Mouse (Mus musculus) liver, adult (tissue): ENCODE data around the gene Adam8.
A peak's percentile ranks its signal among the peaks of the same experiment; 100 is the strongest.

Experiments used
- GATA4 ChIP-seq: IDR thresholded peaks from 2 replicates; pipeline ENCODE4 v1.6.1; 2014; ENCODE audit warnings: mild to moderate bottlenecking, low read length; ENCODE audit not compliant: insufficient replicate concordance

The Adam8 gene

DNA sequence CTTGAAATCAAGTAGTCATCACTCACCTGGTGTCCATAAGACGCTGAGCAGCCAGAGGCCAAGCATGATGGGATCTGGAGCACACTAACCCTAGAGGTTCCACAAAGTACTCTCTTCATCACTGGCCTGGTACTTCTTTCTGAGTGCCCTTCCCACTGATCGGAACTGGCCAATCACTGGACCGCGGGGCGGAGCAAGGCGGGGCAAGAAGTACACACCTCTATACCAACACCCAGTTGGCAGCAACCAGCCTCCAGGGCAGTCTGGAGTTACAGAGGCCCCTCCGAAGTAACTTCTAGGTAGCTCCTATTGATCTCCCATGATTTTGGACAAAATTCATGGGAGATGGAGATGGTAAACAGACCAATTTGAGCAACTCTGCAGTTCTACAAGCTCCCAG lies at the start of gene Adam8:
Gene Adam8 (minus strand): TSS at position 157 of the 400 bp plus-strand sequence.
- TF ChIP-seq GATA4 = no peak

DNA sequence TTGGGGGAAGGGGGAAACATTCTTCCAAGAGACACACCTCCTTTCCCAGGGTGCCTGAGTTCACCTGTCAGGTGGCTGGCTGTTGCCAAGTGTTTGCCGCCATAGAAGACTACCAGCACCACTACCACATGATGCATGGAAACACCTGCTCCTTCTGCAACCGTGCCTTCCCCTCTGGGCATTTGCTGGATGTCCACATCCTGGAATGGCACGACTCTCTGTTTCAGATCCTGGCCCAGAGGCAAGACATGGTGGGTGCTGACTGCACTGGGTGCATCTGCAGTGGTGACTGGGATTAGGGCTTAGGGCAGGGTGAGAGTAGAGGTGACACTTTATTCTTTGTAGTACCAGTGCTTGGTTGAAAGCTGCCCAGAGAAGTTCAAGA lies 44.8 kb upstream of the Adam8 start:
- no peak for TF ChIP-seq GATA4

DNA sequence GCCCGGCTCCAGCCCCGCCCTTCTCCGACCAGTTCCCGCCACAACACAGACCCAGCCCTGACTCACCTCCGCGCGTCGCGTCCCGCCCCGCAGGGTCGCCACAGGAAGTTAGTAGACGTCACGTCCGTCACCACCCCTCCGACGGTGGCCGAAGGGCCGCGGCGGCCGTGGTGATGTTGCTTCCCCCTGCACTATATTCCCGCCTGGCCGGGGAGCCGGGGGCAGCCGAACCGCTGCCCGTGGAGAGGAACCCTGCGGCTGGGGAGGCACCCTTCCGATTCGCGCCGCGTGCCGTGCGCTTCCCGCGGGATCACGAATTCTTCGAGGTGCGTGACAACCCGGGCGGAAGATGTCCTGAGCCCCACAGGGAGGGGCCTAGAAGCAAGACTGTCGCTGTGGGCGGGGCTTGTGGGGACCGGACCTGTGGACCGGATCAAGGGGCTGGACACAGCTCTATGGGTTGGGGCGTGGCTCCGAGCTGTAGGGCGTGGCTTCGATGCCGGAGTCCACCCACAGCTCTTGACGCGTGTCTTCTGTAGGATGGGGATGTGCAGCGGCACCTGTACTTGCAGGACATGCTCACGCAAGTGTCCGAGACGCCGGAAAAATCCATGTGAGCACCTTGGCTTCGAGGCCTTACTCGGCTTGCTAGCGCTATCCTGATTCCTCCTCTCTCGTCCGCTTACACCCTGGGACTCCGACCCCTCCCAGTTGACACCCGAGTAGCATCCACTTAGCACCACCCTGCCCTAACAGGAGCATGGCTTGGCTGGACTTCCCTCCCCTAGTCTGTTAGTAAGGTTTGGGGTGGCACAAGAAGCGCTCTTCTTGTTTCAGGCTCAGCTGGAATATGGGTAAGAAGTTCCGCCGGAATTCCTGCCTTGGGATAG lies 44.2 kb upstream of the Adam8 start, which contains the start of the genes Zfp511 and Tubgcp2:
Gene Zfp511 (plus strand): TSS at position 111 of the 890 bp plus-strand sequence.
Gene Tubgcp2 (minus strand): TSS at position 389 of the 890 bp plus-strand sequence.
- peak; percentile 5; the same call in 1 of the 2 replicates for TF ChIP-seq GATA4

DNA sequence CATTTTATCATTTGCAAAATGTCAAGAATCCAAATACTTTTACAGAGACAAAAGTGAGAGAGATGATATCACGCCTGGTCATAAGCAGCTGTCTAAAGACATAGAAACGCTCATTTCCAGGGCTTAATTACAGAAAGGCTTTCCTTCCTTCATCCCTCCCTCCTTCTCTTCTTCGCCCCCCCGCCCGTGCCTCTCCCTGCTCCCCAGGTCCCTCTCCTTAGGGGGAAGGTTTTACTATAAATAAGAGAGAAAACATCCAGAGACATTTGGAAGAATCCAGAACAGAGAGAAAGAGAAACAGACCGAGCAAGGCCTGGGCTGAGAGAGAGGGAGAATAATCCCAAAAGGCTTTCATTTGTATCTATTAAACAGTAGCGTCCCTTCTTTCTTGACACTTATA lies 43.1 kb upstream of the Adam8 start:
- TF ChIP-seq GATA4 = no peak

DNA sequence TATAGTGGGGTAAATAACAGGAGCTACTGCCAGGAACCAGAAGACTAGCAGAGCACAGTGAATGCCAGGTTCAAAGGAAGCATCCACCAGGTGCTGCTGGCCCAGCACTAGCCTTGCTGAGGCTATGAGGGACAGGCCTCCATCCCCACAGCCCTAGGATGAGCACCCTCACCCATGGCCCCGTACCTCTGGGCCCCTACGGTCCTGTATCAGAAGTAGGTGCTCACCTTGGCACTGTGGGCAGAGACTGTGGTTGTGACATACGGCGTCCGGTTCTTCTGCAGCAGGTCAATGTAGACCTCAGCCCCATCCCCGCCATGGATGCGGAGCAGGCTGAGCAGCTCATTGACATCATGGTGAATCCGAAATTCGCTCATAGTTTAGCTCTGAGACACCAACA lies 41.0 kb upstream of the Adam8 start:
- TF ChIP-seq GATA4 = no peak

DNA sequence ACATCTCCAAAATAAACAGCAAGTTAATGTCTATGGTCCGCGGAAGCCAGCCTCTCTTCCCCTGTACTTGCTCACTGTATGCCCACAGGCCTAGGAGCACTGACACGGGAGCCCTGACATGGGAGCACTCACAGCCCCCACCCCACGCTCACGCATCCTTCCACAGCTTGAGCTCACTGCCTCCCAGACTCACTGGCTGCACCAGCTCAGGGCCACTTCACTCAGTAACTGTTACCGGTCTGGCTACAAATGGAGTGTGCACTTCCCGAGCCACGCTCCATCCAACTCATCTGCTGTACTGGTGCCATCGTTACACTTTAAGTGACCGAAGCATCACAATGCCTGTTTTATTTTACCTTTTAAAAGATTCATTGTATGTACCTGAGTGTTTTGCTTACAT lies 40.0 kb upstream of the Adam8 start:
- no peak for TF ChIP-seq GATA4

DNA sequence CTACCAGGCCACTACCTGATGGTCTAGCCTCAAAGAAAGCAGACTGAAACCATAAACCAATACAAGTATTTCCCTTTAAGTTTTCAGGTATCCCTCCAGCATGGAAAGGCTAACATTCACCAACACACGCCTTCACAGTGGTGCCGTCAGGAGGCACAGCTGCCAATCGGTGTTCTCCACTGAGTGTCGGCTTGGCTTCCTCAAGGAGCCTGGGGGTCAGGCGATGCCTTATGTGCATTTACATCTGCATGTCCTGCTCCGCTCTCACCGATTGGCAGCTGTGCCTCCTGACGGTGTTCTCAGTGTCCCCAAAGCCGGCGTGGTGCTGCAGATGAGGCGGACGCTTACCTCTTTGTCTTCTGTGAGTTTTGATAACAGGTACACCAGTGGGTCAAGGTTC lies 39.4 kb upstream of the Adam8 start:
- no peak for TF ChIP-seq GATA4

DNA sequence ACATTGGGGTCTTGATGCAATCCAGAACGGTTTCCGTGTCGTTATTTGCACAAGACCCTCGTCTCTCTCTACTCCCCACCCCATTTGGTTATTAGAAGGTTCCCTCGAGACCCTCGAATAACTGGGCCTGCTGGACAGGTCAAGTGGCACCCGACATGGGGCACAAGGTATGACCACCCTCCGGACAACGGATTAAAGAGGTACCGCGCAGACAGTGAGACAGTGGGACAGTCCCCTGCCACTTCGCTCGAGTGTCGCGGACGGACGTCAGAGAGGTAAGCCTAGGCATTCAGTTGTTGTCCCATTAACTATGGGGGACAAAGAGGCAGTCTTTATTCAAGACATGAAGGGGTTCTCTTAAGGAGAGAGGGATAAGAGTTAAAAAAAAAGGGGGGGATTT lies 19.0 kb upstream of the Adam8 start:
- no peak for TF ChIP-seq GATA4

DNA sequence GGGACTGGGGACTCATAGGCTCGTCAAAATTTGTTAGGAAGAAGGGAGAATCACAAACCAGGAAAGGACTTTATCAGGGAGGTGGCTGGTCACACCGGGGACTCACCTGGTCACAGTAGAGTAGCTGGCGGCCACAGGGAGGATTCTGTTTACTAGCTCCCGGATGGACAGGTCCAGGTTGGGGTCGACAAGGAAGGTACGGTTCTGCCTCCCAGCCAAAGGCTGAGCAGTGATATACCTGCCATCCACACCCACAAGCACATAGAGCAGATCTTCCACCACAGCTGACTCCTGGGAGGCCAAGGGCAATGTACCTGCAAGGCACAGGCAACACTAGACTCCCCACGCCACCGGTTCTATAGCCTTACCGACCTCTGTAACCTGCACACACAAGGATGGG lies 15.4 kb upstream of the Adam8 start:
- no peak for TF ChIP-seq GATA4

DNA sequence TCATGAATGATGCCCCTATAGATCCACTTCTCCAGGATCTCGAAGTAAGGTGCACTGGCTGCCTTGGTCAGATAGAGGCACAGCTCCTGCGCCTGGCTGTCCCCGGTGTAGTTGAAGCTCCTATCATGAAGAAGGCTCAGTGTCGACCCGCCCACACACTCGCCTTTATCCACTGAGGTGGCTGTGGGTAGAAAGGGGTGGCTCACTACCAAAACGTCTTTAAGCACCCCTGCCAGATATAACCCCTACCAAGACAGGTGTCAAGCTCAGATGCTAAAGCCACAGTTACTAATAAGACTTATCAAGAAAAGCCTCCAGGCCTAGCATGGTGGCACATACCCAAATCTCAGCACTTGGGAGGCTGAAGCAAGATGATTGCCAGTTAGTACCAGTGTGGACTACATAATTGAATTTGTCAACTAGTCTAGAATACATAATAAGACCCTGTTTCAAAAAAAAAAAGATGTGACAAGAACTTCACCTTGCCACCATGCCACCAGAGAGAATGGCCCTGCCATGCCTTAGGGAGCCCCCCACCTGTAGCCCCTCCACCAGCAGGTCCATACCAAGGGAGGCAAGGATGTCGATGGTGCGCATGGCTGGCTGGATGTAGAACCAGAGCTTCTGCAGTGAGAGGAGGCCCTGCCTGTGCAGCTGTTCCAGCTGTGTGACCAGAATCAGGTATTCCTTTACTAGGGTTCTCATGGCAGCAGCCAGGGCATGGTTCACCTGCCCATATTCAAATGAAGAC lies 14.7 kb upstream of the Adam8 start:
- TF ChIP-seq GATA4 = no peak

DNA sequence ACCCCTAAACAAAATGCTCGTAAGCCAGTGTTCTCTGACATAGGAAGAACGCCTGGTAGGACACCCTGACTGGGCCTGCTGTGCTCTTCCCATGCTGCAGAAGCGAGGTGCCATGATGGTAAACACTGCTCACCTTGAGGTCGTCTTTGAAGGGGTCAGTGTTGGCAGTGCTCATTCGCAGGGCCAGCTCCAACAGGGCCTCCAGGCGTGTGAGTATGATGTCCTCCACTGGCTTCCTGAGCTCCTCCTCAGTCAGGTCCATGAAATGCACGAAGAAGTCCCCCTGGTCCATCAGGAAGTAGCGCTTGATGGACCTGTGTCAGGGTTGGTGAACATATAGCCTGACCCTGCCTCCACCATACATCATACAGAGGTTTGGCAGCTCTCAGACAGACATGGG lies 12.3 kb upstream of the Adam8 start:
- TF ChIP-seq GATA4 = no peak

DNA sequence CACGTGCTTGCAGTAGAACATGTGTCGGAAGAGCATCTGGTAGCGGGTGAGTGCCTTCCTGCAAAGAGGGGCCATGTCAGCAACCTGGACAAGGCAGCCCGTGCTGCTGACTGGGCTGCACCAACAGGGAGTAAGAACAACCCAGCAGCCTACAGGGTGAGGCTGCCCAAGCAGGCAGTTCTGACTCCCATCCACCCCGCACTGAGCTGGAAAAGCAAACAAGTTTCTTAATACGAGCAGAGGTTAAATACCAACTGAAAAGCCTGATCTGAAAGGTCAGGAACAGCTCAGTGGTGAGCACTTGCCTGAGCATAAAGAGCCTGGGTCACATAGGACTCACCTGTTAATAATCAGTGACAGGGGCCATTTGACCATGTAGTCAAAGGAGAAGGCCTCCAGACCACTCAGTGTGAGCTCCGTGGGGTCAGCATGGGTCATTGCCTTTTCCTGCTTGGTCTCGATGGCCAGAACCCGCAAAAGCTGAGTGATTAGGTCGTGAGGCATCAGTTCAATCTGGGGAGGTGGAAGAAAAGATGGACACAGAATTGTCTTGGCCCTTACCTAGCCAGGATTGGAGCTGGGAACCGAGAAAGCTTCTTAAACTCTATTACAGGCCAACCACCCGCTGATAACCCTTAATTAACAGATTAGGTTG lies 8.9 kb upstream of the Adam8 start:
- no peak for TF ChIP-seq GATA4

DNA sequence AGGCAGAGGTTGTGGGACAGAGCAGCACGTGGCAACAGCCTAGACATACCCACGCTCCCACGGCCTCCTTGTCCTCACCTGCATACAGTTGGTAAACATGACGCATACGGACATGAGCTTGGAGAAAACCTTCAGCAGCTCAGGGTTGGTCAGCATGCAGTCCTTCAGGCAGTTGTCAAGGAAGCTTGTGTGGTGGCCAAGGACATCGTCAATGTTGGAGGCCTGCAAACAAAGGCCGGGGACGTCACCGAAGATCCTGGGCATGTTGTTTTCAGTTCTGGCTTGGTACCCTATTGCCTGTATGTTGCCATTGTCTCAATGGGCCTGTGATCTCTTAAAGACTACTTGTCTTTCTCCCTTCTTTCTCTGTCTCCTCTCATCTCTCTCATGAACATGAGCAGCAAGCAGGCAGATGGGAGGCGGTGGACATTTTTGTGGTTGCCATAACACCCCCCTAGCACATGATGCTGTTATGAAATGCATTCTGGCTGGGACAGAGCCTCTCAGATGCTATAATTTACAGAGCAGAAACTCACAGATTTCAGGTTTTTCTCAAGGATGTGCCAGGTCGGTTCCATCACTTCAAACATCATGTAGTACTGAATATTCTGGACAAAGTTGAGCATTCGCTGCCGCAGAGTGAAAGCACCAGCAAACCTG lies 6.5 kb upstream of the Adam8 start:
- TF ChIP-seq GATA4 = no peak

DNA sequence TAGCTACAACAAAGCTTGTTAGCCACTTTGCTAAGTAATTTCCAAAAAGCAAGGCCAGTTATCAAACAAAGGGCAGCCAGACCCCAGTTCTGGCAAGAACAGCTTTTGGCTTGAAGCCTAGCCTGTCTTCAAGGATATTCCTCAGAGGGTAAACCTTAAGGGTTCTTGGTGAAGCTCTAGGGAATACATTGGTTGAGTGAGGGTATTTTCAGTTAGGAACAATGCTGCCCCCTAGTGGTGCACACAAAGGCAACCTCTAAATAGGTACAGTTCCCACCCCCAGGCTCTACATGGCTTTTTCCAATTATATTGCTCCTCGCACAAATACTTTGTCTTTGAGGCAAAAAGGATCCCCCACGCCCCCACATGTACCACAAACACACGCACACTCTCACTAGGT lies 2.3 kb upstream of the Adam8 start:
- no peak for TF ChIP-seq GATA4

DNA sequence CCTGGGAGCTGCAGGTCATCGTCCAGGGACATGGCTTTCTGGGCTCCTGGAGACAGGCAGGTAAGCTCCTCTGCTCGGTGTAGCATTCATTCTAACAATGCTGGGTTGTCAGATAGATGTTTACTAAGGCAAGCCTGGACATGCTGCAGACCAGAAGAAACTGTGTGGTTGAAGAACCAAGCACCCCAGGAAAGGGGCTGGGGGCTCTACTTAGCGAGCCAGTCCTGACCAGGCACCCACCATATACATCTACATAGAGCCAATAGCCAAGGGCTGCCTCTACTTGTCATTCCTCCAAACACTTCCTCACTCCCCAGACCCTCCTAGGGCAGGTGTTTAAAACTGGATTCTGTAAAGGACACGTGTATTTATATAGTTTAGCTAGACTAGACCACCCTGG lies 1.8 kb upstream of the Adam8 start:
- no peak for TF ChIP-seq GATA4
